Mouse (Mus musculus) right cerebral cortex, postnatal 14 days (tissue): ENCODE measurements around the gene Pin1.
"Not testable (repeated sequence)": the region's sequence is repeated elsewhere in the genome, so short reads cannot be mapped to it uniquely, and the experiment has no call there.

Source experiments
- DNase-seq: peaks from one replicate; pipeline ENCODE4 v3.0.0; 2022

Pin1 gene

GRCm38 (mm10) chr9:20651602-20652259 lies at the start of gene Pin1:
TSS of gene Pin1 (plus strand) at chr9:20652095.
- DNase-seq = peak; percentile 99

DNA sequence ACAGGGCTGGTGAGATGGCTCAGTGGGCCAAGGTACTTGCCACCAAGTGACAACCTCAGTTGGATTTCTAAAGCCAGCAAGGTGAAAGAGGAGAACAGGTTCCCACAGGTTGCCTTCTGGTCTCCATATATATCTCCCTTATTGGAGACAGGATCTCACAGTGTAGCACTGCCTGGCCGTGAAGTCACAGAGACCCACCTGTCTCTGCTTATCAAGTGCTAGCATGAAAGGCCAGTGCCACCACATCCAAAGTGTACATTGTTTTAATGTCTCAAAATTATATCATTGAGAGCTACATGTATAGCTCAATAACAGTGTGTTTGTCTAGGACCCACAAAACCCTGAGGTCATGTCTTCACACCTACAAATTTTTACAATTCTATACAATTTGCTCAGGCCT lies 45.6 kb upstream of the Pin1 start:
- no peak for DNase-seq

DNA sequence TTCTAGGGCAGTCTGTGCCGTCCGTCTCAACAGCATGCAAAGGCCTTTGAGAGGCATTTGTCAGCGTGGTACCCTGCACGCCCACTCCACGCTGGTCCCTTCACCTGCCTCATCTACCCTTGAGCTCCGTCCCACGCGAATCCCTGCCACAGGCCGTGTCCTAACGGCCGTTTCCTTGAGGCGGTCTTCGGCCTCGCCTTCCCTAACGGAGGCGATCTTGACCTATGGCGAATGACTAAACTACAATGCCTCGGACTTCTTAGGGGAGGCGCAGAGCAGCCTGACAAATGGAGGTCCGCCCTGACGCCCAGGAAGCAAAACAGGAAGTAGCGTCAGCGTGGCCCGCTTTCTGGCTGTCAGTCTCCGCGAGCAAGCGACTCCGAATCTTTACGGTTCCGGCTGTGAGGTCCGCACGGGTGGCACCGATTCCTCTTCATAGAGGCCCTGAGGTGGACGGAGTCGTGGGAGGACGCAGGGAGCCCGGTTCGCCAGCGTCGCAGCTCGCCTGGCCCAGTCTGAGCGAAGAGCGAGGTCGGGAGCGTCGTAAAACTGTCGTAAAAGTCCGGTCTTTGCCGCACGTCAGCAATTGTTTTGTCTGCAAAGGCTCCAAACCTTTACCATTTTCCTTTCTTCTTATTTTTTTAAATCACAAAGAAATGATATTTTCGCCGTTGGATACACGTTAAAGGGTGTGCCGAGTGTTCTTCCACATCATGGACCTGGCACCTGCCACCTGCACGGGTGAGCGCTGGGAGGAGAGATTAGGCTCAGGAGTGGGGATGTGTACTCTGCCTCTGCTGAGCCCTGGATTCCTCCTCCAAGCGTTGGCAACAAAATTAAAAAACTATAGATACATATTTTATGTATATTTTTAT lies 44.6 kb upstream of the Pin1 start:
- DNase-seq = peak; percentile 79

DNA sequence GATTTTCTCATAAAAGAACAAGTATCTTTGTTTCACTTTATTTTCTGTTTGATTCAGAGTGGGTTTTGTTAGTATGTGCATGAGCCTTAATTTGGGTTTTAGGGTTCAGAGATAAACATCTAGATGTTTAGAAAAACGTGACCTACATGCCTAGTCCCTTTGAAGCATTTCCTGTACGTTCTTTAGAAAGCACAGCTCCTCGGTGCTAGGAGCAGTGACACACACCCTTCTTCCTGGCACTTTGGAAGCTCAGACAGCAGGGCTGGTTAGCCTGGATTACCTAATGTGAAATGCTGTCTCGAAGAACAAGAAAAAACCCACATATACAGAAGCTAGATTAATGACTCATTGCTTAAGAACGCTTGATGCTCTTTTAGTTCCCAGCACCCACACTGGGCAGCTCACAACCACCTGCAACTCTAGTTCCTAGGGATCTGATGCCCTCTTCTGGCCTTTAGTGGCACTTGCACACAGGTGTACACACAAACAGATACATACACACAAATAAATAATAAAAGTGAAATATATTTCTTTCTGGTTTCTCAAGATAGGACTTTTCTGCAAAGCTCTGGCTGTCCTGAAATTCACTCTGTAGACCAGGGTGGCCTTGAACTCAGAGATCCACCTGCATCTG lies 41.9 kb upstream of the Pin1 start:
- DNase-seq = no peak

DNA sequence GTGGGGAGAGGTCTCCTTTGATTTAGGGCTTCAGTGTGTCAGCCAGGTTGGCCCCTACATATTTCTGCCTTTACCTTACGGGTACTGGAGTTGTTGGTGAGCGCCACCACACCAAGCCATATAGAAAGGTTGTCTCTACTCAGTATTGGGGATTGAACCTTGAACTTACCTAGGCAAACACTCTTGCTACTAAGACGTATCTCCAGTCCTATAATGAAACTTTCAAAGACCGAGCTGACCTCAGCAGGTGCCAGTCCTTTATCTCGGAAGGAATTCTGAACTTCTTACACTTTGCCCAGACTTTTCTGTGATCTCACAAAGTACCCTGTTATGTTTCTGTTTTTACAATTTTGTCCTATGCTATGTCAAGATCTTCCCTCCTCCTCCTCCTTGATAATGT lies 39.9 kb upstream of the Pin1 start:
- DNase-seq = no peak

DNA sequence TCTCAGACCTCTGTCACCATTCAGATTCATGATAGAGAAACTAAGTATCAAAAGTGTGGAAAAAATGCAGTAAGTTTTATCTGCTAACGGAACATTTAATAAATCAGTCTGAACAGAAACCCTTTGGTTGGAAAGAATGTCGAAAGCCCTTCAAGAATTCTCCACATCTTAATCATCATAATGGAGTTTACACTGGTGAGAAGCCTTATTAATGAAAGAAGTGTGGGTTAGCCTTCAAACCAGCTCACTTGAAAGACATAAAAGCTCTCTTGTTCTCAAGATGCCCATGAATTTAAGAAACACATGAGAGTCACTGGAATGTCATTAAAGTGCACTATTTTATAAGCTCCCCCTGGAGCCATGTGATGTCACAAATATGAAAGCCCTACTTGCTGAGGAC lies 35.2 kb upstream of the Pin1 start:
- DNase-seq = no peak

- no peak for DNase-seq
Measured at GRCm38 (mm10) chr9:20631332-20631731, 20.6 kb upstream of the Pin1 start.

DNA sequence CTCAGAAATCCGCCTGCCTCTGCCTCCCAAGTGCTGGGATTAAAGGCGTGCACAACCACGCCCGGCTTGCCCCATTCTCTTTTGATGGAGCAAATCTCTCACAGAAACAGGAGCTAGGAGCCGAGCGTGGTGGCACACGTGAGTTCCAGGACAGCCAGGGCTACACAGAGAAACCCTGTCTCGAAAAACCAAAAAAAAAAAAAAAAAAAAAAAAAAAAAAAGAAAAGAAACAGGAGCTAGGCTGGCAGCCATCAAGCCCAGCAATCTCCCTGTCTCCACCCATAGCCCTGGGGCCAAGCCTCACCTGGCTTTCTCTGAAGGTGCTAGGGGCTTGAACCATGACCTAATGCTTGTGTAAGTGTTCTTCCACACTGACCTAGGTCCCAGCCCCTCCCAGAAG lies 16.2 kb upstream of the Pin1 start:
- not testable (repeated sequence) for DNase-seq

DNA sequence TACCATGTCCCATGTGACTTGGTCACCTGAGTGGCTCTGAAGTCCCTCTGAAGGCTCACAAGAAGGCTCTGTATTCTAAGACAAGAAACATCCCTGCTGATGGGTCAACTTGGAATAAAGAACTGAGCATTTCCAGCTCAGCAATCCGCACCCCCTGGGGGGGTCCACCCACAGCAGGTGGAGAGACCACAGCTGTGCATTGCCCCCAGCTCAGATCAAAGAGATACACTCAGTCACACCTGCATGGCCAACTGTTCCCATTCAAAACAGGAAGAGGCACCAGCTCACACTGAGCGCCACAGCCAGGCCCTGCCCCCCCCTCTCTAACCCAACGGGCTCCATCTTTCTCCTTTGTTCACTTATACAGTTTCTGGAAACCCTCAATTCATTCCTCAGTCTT lies 15.6 kb upstream of the Pin1 start:
- no peak for DNase-seq

- DNase-seq = no peak
Measured at GRCm38 (mm10) chr9:20636790-20637189, 15.1 kb upstream of the Pin1 start.

- no peak for DNase-seq
Measured at GRCm38 (mm10) chr9:20638552-20638951, 13.3 kb upstream of the Pin1 start.

- no peak for DNase-seq
Measured at GRCm38 (mm10) chr9:20639486-20639885, 12.4 kb upstream of the Pin1 start.

DNA sequence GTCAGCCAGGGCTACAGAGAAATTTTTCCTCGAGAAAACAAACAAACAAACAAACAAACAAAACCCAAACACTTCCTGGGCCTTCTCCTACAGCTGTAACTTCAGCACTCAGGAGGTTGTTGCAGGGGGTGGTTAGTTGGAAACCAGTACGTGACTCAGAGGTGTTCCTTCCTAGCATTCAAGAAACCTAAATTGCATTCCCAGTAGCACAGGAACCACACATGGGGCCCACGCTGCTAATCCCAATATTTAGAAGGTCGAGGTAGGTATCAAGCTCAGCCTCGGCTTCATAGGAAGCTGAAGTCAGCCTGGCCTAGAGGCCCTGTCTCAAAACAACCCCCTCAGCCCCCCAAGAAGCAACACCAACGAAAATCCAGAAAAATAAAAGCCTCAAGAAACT lies 10.4 kb upstream of the Pin1 start:
- no peak for DNase-seq

- peak; percentile 77 for DNase-seq
Measured at GRCm38 (mm10) chr9:20642101-20642895, 9.6 kb upstream of the Pin1 start, which contains the start of gene Ubl5. TSS of gene Ubl5 (plus strand) at chr9:20642878.

DNA sequence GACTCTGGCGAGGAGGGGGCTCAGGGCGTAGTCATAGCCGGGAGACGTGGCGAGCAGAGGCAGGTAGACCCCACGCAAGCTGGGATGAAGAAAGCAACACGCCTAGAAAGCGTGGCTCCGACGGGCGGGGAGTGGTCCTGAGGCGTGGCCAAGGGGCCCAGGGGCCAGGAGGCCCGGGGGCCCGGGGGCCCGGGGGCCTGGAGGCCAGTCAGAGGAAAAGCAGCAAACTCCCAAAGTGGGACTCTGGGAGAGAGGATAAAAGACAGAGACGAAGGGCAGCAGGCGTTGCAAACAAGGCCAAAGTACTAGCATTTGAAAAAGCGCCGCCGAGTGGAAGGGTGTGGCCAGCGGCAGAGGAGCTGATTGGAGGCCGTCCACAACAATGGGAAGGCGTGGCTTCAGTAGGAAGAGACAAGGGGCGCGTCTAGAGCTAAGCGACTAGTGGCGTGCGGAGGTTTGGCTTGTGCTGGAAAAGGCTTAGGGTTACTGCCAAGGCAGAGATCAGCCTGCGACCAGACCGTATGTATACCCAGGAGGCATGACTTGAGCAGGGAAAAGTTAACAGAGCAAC lies 8.9 kb upstream of the Pin1 start:
- DNase-seq = peak; percentile 70

DNA sequence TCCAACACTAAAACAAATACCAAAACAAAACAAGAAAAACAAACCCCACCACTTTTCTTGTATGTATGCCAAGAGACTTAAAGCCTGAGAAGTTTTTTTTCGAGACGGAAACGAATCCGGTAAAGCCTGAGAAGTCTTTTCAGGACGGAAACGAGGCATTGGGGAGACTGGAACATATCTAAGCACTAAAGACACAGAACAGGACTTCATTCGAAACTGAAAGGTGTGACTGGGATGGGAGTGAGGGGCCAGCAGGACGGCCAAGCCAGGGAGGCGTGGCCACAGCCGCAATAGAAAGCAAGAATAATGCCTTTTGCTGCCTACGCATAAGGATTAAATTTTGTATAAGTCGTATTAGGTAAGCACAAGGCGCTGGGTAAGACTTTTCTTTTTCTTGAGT lies 8.1 kb upstream of the Pin1 start:
- DNase-seq = no peak

DNA sequence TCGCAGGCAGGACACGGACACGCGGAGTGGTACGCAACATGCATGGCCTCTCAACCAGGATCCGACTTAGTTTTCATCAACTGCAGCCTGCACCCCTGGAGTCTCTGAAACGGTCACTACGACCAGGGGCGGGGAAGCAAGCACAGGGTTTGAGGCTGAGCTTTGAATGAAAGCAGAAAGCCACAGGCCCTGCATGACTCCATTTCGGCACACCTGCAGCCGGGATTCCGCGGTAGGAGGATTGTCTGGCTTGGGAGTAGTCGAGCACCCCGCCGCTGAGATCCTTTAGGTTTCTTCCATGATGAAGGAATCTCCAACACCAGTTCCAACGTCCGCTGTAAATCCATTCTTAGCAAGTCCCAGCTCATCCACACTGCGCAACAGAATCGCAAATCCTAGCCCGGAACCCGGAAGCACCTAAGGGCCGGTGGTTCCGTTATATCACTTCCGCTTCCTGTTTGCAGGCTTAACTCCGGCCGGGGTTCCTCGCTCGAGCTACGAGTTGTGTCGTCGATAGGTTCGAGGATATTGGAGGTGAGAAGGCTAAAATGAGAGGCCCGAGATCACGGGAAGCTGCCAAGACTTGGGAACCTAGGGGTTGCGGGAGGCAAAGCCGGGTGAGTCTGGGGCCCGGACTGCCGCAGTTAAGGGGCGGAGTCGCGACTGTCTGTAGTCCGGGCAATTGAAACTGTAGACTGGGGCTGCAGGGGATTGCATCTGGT lies 7.4 kb upstream of the Pin1 start, which contains the start of gene Fbxl12:
TSS of gene Fbxl12 (minus strand) at position 408 of the 722 bp plus-strand sequence.
- DNase-seq = peak; percentile 71

- DNase-seq = no peak
Measured at GRCm38 (mm10) chr9:20645121-20645520, 6.8 kb upstream of the Pin1 start.

DNA sequence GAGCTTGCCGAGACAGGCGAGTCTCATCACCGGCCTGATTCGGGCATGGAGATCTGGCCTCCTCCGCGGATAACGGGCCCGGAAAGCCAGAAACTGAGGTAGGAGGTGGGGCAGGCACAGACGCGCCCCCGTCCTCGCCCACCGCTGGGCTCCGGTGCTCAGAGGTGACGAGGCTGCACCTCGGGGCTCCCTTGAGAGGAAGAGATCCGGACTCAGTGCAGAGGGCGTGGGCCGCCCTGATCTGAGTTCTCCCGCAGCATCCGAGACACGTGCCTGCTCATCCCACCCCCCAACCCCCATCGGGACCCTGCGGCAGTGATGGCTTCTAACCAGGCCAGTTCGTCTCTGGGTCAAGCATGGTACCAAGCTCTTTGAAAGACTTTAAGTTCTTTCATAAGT lies 364 bp downstream of the Pin1 start:
- no peak for DNase-seq

- DNase-seq = no peak
Measured at GRCm38 (mm10) chr9:20653859-20654258, 2.0 kb downstream of the Pin1 start.

DNA sequence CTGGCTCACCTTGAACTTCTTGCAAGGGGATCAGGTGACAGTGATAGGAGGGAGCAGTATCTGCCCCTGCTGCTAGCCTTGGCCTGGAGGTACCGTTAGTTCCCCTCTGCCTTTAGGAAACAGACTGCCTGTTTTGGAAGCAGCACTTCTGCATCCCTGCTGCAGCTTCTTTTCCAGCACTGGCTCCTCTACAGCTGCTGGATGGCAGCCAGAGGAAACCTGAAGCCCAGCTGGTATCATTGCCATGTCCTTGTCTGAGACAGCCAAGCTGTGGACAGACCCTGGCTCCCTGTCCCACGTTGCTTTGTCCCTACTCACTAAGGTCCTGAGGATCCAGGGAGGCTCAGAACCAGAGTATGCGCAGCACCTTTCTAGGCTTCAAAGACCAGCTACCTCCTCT lies 5.7 kb downstream of the Pin1 start:
- no peak for DNase-seq

DNA sequence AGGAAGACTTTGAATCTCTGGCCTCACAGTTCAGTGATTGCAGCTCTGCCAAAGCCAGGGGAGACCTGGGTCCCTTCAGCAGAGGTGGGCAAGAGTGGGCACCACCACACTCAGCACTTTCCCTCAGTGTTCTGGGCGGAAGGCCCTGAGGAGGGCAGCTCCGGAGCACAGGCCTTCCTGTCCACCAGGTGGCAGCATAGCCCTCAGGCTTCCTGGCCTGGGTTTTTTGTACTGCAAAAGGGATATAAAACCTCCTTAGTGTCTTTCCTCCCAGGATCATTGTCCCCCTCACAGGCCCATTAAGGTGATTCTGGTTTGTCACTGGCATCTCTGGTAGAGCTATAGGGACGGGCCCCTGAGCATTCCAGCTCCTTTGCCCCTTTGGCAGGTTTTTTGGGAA lies 10.4 kb downstream of the Pin1 start:
- DNase-seq = peak; percentile 88
